Mouse (Mus musculus): ENCODE results near the gene Rxylt1. TPM values are rescaled to one million over a fixed set of nuclear protein-coding genes. Genes with fewer than 3 reads are reported as not detected.

The Rxylt1 gene
- total and polyA plus RNA-seq, 3 experiments, result 26.1 to 30.6 TPM; not detected in 1

DNA sequence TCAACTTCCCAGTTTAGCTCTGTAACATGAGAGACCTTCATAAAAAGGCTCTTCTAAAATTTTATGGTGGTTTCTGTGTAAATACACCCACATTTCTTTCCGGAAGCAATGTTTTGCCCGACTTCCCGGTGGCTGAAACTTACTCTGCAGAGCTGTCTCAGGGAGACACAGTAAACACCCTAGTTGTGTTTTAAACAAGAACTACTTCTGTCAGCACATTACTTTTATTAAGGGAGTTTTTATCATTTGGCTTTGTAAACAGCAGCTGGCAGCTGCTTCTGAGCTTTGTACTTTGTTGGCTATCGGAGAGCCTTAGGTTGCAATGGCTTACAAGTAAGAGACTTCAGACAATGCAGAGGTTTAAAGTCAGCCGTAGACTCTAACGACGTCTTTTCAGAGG, 67.4 kb downstream of the Rxylt1 start:
- Histone ChIP-seq H3K9ac (ENCODE audit: control insufficient read depth, low read depth, low read length, poor library complexity, severe bottlenecking) (no peak overlapping the region), H3K27me3 (ENCODE audit: control insufficient read depth in 1 of 2, insufficient read depth in 2 of 2, low read length in 2 of 2) (no peaks in the 10 kb centered on the region), H3K9me3 (replicated peaks; ENCODE audit: insufficient read depth, low read length) (no peaks in the 10 kb centered on the region), H3K27ac (ENCODE audit: control insufficient read depth, low read depth, low read length) (no peak overlapping the region), H3K36me3 (ENCODE audit: control insufficient read depth in 1 of 2, insufficient read depth in 2 of 2, low read length in 2 of 2) (no peaks in the 10 kb centered on the region), H3K4me1 (ENCODE audit: control insufficient read depth in 1 of 2, insufficient read depth in 2 of 2, low read length in 2 of 2) (no peaks in the 10 kb centered on the region), H3K4me3 (ENCODE audit: control insufficient read depth in 1 of 2, insufficient read depth in 1 of 2, low read depth in 2 of 2, low read length in 2 of 2) (no peak overlapping the region), H3K79me2 (ENCODE audit: control insufficient read depth, insufficient read depth, low read length, poor library complexity) (no peaks in the 10 kb centered on the region)
- no peak for DNase-seq (ENCODE audit: low read depth, low spot score)
- TF ChIP-seq TBP (IDR thresholded peaks at IDR 0.05; ENCODE audit: low read depth, low read length), result no peak
- no peak for TF ChIP-seq MAFK (IDR thresholded peaks at IDR 0.05; ENCODE audit: borderline replicate concordance, low read depth, low read length)
- no peak for TF ChIP-seq SMC3 (IDR thresholded peaks at IDR 0.05; ENCODE audit: low read depth, low read length)
- no peak for TF ChIP-seq HCFC1 (IDR thresholded peaks at IDR 0.05; ENCODE audit: low read depth, low read length)
- no peak for TF ChIP-seq E2F4 (IDR thresholded peaks at IDR 0.05; ENCODE audit: borderline replicate concordance, low read depth, low read length)
- no peak for TF ChIP-seq CTCF (IDR thresholded peaks at IDR 0.05 in 2 of 3, conservative IDR thresholded peaks at IDR 0.05 in 1 of 3; ENCODE audit: control insufficient read depth in 1 of 3, insufficient read depth in 1 of 3, low read depth in 2 of 3, low read length in 3 of 3, poor library complexity in 1 of 3, severe bottlenecking in 1 of 3)
- TF ChIP-seq ELF1 (IDR thresholded peaks at IDR 0.05; ENCODE audit: low read depth, low read length), result no peak
- no peak for TF ChIP-seq ZNF384 (IDR thresholded peaks at IDR 0.05; ENCODE audit: low read depth, low read length)
- no peak for TF ChIP-seq MXI1 (IDR thresholded peaks at IDR 0.05; ENCODE audit: low read depth, low read length)
- no peak for TF ChIP-seq ZKSCAN1 (IDR thresholded peaks at IDR 0.05; ENCODE audit: low read depth, low read length)
- no peak for TF ChIP-seq MYB (IDR thresholded peaks at IDR 0.05; ENCODE audit: low read depth, low read length)
- TF ChIP-seq UBTF (IDR thresholded peaks at IDR 0.05; ENCODE audit: borderline replicate concordance, insufficient read depth, low read depth, low read length), result no peak
- no peak for TF ChIP-seq RCOR1 (IDR thresholded peaks at IDR 0.05; ENCODE audit: low read depth, low read length)
- no peak for TF ChIP-seq GABPA (IDR thresholded peaks at IDR 0.05; ENCODE audit: low read depth, low read length)
- TF ChIP-seq JUND (IDR thresholded peaks at IDR 0.05; ENCODE audit: low read depth, low read length), result no peak
- no peak for TF ChIP-seq POLR2A (IDR thresholded peaks at IDR 0.05; ENCODE audit: control insufficient read depth in 1 of 2, insufficient read depth in 1 of 2, low read depth in 1 of 2, low read length in 2 of 2, poor library complexity in 1 of 2)

Other genes starting within 250 kb of the Rxylt1 start
- gene Srgap1, start 50.1 kb downstream of the Rxylt1 start, total RNA-seq (2012; rRNA removed), result not detected in 2 replicates
- gene Srgap1, start 50.1 kb downstream of the Rxylt1 start, polyA plus RNA-seq (2012; ENCODE audit: insufficient read depth in 1 of 2, insufficient read length in 2 of 2, low read depth in 1 of 2, low replicate concordance in 2 of 2, missing spikeins in 1 of 2), result not detected